Mouse (Mus musculus) megakaryocyte, embryonic 14.5 days (primary cell): ENCODE measurements around the gene H2-Aa. TPM values are rescaled to one million over a fixed set of nuclear protein-coding genes. Genes with fewer than 3 reads are reported as not detected.
A peak's percentile ranks its signal among the peaks of the same experiment; 100 is the strongest.

Source experiments
- H3K27me3 ChIP-seq: replicated peaks from 2 replicates; pipeline ENCODE3; 2012; ENCODE audit warnings: inconsistent platforms
- H3K36me3 ChIP-seq: replicated peaks from 2 replicates; pipeline ENCODE3; 2012; ENCODE audit warnings: low read length, inconsistent platforms, mixed read lengths
- H3K4me1 ChIP-seq: 2 replicates; pipeline ENCODE4 v1.6.1; 2012; ENCODE audit warnings: inconsistent platforms
- H3K4me3 ChIP-seq: replicated peaks from 2 replicates; pipeline ENCODE3; 2012; ENCODE audit warnings: moderate library complexity, mild to moderate bottlenecking, inconsistent platforms
- H3K9me3 ChIP-seq: 2 replicates; pipeline ENCODE4 v1.6.1; 2012; ENCODE audit warnings: inconsistent platforms
- FLI1 ChIP-seq: IDR thresholded peaks from 2 replicates; pipeline ENCODE4 v1.6.1; 2012; ENCODE audit warnings: low read length, inconsistent platforms, mixed read lengths
- GATA1 ChIP-seq: IDR thresholded peaks from 3 replicates; pipeline ENCODE4 v1.6.1; 2012; ENCODE audit warnings: mixed read lengths, low read length, inconsistent platforms, borderline replicate concordance
- polyA plus RNA-seq: library from polyadenylated mRNA; stranded (reverse); fragments of >175 nt; gene quantifications from 2 replicates; pipeline ENCODE4 v1.2.3, GENCODE M21; 2012; ENCODE audit warnings: low replicate concordance; ENCODE audit not compliant: insufficient read depth

The H2-Aa gene
- polyA plus RNA-seq, 1 experiment, result 0.64 TPM

DNA sequence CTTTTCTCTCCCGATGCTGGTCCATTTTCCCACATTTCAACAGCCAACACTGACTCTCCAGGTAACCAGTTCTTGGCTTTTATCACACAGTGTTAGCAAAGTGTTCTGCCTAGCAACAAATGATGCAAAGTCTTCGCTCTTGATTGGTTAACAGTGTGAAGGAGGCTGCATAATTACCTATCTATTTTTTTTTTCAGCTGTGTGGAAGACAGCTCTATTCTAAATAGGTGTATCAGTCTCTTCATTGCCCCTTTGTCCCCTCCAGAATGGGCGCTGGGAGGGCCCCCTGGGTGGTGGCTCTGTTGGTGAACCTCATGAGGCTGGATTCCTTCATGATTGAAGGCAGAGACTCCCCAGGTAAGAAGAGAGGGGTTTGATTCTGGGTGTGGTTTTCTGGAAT is 48.9 kb downstream of the H2-Aa start, which contains the start of gene H2-Ob:
H2-Ob (plus strand) TSS at position 198 of the 400 bp plus-strand sequence.
- H3K27me3 ChIP-seq, result no peaks in the 10 kb centered on the region
- H3K36me3 ChIP-seq, result peaks cover 9% of the 10 kb centered on the region
- peak within 1 kb of the TSS; percentile 85 for H3K4me3 ChIP-seq
- H3K4me1 ChIP-seq, result peaks cover 56% of the 10 kb centered on the region
- TF ChIP-seq FLI1 (no peak), GATA1 (no peak)
- peaks cover 15% of the 10 kb centered on the region for H3K9me3 ChIP-seq

DNA sequence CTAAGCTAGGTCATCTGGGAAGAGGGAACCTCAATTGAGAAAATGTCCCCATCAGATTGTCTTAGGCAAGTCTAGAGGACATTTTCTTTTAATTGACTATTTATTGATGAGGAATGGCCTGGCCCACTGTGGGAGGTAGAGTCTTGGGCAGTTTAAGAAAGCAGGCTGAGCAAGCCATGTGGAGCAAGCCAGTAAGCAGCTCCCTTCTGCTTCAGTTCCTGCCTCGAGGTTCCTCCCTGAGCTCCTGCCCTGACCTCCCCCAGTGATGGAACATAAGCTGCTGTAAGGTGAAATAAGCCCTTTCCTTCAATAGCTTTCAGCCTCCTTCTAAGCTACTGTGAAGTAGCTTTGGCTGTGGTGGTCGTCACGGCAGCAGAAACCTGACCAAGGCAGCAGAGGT is 49.9 kb downstream of the H2-Aa start:
- Histone ChIP-seq H3K36me3 (peaks cover 9% of the 10 kb centered on the region), H3K4me3 (no peak overlapping the region), H3K27me3 (no peaks in the 10 kb centered on the region), H3K4me1 (peaks cover 47% of the 10 kb centered on the region), H3K9me3 (peaks cover 15% of the 10 kb centered on the region)
- no peak for TF ChIP-seq GATA1
- no peak for TF ChIP-seq FLI1

DNA sequence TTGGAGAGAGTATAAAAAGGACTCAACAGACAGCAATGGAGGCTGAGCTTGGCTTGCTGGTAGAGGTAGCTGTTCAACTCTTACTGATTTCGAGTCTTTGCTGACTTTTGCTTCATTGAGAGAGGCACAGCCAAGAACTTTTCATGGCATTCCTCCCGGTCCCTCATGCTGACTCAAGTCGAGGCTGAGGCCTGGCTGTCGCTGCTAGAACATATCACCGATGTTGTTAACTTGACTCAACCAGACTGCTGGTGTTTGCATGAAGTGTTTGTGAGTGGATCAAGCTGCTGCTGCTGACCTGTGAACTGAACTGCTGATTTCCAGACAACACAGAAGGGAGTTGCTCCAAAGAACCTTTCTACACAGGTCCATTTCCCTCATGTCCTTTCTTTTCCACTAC is 50.9 kb downstream of the H2-Aa start:
- no peaks in the 10 kb centered on the region for H3K27me3 ChIP-seq
- TF ChIP-seq GATA1 (no peak), FLI1 (no peak)
- H3K9me3 ChIP-seq, result peaks cover 8% of the 10 kb centered on the region
- peaks cover 2% of the 10 kb centered on the region for H3K36me3 ChIP-seq
- no peak overlapping the region for H3K4me3 ChIP-seq
- H3K4me1 ChIP-seq, result peaks cover 41% of the 10 kb centered on the region

DNA sequence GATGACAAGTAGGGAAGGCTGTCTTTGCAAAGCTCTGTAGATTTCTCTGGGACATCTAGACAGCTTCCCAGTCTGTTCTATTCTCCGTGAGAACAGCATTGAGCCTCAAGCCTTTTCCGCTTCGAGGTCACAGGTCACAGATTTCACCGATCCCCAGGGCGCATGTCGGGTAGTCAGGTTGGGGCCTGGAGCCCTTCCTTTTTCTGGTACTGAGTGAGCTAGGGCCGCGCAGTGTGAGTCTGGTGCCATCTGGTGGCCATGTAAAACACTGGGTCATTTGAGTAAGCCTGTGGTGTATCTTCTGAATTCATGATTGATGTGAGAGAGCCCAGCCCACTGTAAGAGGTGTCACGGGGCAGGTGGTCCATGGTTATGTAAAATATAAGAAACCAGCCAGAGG is 52.7 kb downstream of the H2-Aa start:
- H3K27me3 ChIP-seq, result no peaks in the 10 kb centered on the region
- TF ChIP-seq GATA1 (no peak), FLI1 (no peak)
- H3K36me3 ChIP-seq, result no peaks in the 10 kb centered on the region
- H3K4me3 ChIP-seq, result peak overlapping the region; percentile 23
- peaks cover 29% of the 10 kb centered on the region for H3K4me1 ChIP-seq
- no peaks in the 10 kb centered on the region for H3K9me3 ChIP-seq

Other genes with a start within 250 kb of the H2-Aa start
- 19.6 and 36.5 TPM in 2 replicates for gene Col11a2, start 248.4 kb downstream of the H2-Aa start, polyA plus RNA-seq
- 9.5 and 12.1 TPM in 2 replicates for gene H2-Oa, start 195.5 kb downstream of the H2-Aa start, polyA plus RNA-seq
- 19.3 and 32.1 TPM in 2 replicates for gene H2-DMa, start 168.3 kb downstream of the H2-Aa start, polyA plus RNA-seq
- gene Brd2, start 165.2 kb downstream of the H2-Aa start, polyA plus RNA-seq, result 174 and 242 TPM in 2 replicates
- 1.5 TPM in 1 of 2 replicates, not detected in the other for gene H2-DMb2, start 144.5 kb downstream of the H2-Aa start, polyA plus RNA-seq
- gene H2-DMb1, start 134.8 kb downstream of the H2-Aa start, polyA plus RNA-seq, result 1.1 TPM in 1 of 2 replicates, not detected in the other
- 27.1 and 27.9 TPM in 2 replicates for gene Tap1, start 100.3 kb downstream of the H2-Aa start, polyA plus RNA-seq
- 15.3 and 32.2 TPM in 2 replicates for gene Psmb9, start 100.1 kb downstream of the H2-Aa start, polyA plus RNA-seq
- gene Psmb8, start 90.1 kb downstream of the H2-Aa start, polyA plus RNA-seq, result 16.6 and 74.9 TPM in 2 replicates
- 87.3 and 103 TPM in 2 replicates for gene Tap2, start 84.3 kb downstream of the H2-Aa start, polyA plus RNA-seq
- 0.76 TPM in 1 of 2 replicates, not detected in the other for gene H2-Ob, start 48.9 kb downstream of the H2-Aa start, polyA plus RNA-seq
- gene H2-Ab1, start 30.1 kb downstream of the H2-Aa start, polyA plus RNA-seq, result 1.8 TPM in 1 of 2 replicates, not detected in the other
- gene H2-Eb1, start 18.0 kb upstream of the H2-Aa start, polyA plus RNA-seq, result 2.8 TPM in 1 of 2 replicates, not detected in the other
- gene H2-Eb2, start 37.8 kb upstream of the H2-Aa start, polyA plus RNA-seq, result not detected in 2 replicates
- gene Btnl2, start 67.0 kb upstream of the H2-Aa start, polyA plus RNA-seq, result not detected in 2 replicates
- not detected in 2 replicates for gene Btnl1, start 89.3 kb upstream of the H2-Aa start, polyA plus RNA-seq
- gene BC051142, start 111.0 kb upstream of the H2-Aa start, polyA plus RNA-seq, result not detected in 2 replicates
- not detected in 2 replicates for gene Btnl4, start 189.5 kb upstream of the H2-Aa start, polyA plus RNA-seq
- not detected in 2 replicates for gene Btnl6, start 229.5 kb upstream of the H2-Aa start, polyA plus RNA-seq